In the genomic region with DNA sequence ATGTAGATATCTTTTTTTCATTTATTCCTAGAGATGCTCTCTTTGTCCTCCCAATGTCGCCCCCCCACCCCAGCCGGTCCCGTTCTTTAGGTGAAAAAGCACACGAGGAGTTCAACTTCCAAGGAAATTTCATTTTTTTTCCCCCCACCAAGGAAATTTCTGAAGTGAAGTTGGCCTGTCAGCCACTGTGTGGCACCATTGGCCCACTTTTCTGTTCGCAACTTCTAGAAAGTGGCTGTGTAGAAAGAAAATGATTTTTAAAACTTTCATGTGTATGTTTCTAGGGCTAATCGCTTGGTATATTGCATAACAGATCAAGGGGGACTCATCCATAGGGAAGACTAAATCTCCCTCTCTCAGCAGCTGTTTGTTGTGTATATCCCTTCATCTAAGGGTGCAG, we compare ENCODE assay signal across 11 mouse cellular contexts. TPM values are rescaled to one million over a fixed set of nuclear protein-coding genes. Genes with fewer than 3 reads are reported as not detected.
DNase-seq lines count a peak whose midpoint lies in the region; ATAC-seq and TF ChIP-seq lines count a peak whose summit lies in the region.
"Had no signal": no experiment of that assay in that cellular context is flagged by ENCODE, and none has a peak within 500 bp of the region (broad histone marks: within the 10 kb centered on the region; RNA-seq: fewer than 3 reads in every experiment).

No protein-coding gene starts in this region.

- 0 out of 2 replicates have a peak, but pooled peaks have one; percentile 59 for ATAC-seq in frontal cortex, adult (ENCODE audit: low TSS enrichment)
- ATAC-seq in liver, embryonic 12.5 days = no peak
- ATAC-seq: intestine, embryonic 16.5 days had no signal

- no peaks in the 10 kb centered on the region for H3K36me3 ChIP-seq in liver, adult 2 months (ENCODE audit: control insufficient read depth, insufficient read depth, low read length)
- no peaks in the 10 kb centered on the region for H3K36me3 ChIP-seq in liver, embryonic 12.5 days
- H3K36me3 ChIP-seq in MEL (ENCODE audit: control insufficient read depth in 1 of 2, insufficient read depth in 2 of 2, low read length in 2 of 2) = no peaks in the 10 kb centered on the region
- H3K36me3 ChIP-seq: heart, embryonic 15.5 days; lung, embryonic 15.5 days had no signal

- H3K9me3 ChIP-seq in liver, embryonic 12.5 days (replicated peaks) = no peaks in the 10 kb centered on the region
- no peaks in the 10 kb centered on the region for H3K9me3 ChIP-seq in MEL (replicated peaks; ENCODE audit: insufficient read depth, low read length)
- H3K9me3 ChIP-seq: heart, embryonic 15.5 days; lung, embryonic 15.5 days had no signal

- 69% methylated on average over 6 of the region's 6 CpGs for WGBS in liver, adult 2 months
- WGBS in liver, embryonic 12.5 days (ENCODE audit: insufficient replicate concordance) = 51% methylated on average over 6 of the region's 6 CpGs

- H3K4me3 ChIP-seq in liver, adult 2 months (ENCODE audit: insufficient read depth, low read depth, low read length) = no peak overlapping the region
- H3K4me3 ChIP-seq in liver, embryonic 12.5 days = no peak overlapping the region
- H3K4me3 ChIP-seq in MEL (ENCODE audit: control insufficient read depth in 1 of 2, insufficient read depth in 1 of 2, low read depth in 2 of 2, low read length in 2 of 2) = no peak overlapping the region
- H3K4me3 ChIP-seq: heart, embryonic 15.5 days; lung, embryonic 15.5 days had no signal

- H3K79me2 ChIP-seq in liver, adult 2 months (ENCODE audit: control insufficient read depth, insufficient read depth, low read length) = no peaks in the 10 kb centered on the region
- no peaks in the 10 kb centered on the region for H3K79me2 ChIP-seq in MEL (ENCODE audit: control insufficient read depth, insufficient read depth, low read length, poor library complexity)

- no peak overlapping the region for H3K9ac ChIP-seq in liver, adult 2 months (ENCODE audit: low read depth, low read length)
- no peak overlapping the region for H3K9ac ChIP-seq in liver, embryonic 12.5 days
- no peak overlapping the region for H3K9ac ChIP-seq in MEL (ENCODE audit: control insufficient read depth, low read depth, low read length, poor library complexity, severe bottlenecking)
- H3K9ac ChIP-seq: heart, embryonic 15.5 days; lung, embryonic 15.5 days had no signal

- no peak for DNase-seq in frontal cortex, postnatal 25 days (ENCODE audit: low spot score in 2 of 2)
- no peak for DNase-seq in liver, adult 2 months (ENCODE audit: extremely low read depth, low read depth, low spot score)
- peak; percentile 34 for DNase-seq in 416B (ENCODE audit: low read depth)
- peak; percentile 5 for DNase-seq in MEL (ENCODE audit: low read depth, low spot score)
- no peak for DNase-seq in urinary bladder, adult 18-20 months (ENCODE audit: low spot score in 2 of 2)
- DNase-seq in cerebellum, adult 9-10 months = no peak

- no peaks in the 10 kb centered on the region for H3K27me3 ChIP-seq in liver, adult 2 months (ENCODE audit: control insufficient read depth, insufficient read depth, low read length)
- peaks cover 6% of the 10 kb centered on the region; the same call in 1 of the 2 replicates for H3K27me3 ChIP-seq in liver, embryonic 12.5 days (replicated peaks)
- no peaks in the 10 kb centered on the region; a peak in 1 of 4 replicates for H3K27me3 ChIP-seq in MEL (ENCODE audit: control insufficient read depth in 1 of 2, insufficient read depth in 2 of 2, low read length in 2 of 2)
- H3K27me3 ChIP-seq: heart, embryonic 15.5 days; lung, embryonic 15.5 days had no signal

- TF ChIP-seq CTCF in liver, adult 2 months (IDR thresholded peaks at IDR 0.05; ENCODE audit: low read depth, low read length) = 0 out of 2 replicates have a peak, but pooled peaks have one; percentile 18
- TF ChIP-seq CTCF in MEL (IDR thresholded peaks at IDR 0.05 in 2 of 3, conservative IDR thresholded peaks at IDR 0.05 in 1 of 3; ENCODE audit: control insufficient read depth in 1 of 3, insufficient read depth in 1 of 3, low read depth in 2 of 3, low read length in 3 of 3, poor library complexity in 1 of 3, severe bottlenecking in 1 of 3) = peak in 2 of 3 experiments; percentile 26 to 43; a peak in 3 of 6 replicates

- peak; percentile 51 for TF ChIP-seq RAD21 in MEL (IDR thresholded peaks at IDR 0.05; ENCODE audit: low read depth, low read length)

- H3K4me1 ChIP-seq in liver, adult 2 months (ENCODE audit: control insufficient read depth, insufficient read depth, low read length) = no peaks in the 10 kb centered on the region
- no peaks in the 10 kb centered on the region for H3K4me1 ChIP-seq in liver, embryonic 12.5 days
- H3K4me1 ChIP-seq in MEL (ENCODE audit: control insufficient read depth in 1 of 2, insufficient read depth in 2 of 2, low read length in 2 of 2) = no peaks in the 10 kb centered on the region
- H3K4me1 ChIP-seq: heart, embryonic 15.5 days; lung, embryonic 15.5 days had no signal

- H3K4me2 ChIP-seq in liver, embryonic 12.5 days = no peak overlapping the region
- H3K4me2 ChIP-seq: heart, embryonic 15.5 days; lung, embryonic 15.5 days had no signal

- no peak overlapping the region for H3K27ac ChIP-seq in liver, adult 2 months (replicated peaks; ENCODE audit: insufficient read depth, low read depth, low read length)
- no peak overlapping the region for H3K27ac ChIP-seq in liver, embryonic 12.5 days
- H3K27ac ChIP-seq in MEL (ENCODE audit: control insufficient read depth, low read depth, low read length) = no peak overlapping the region
- H3K27ac ChIP-seq: heart, embryonic 15.5 days; lung, embryonic 15.5 days had no signal

- no peak for TF ChIP-seq POLR2A in liver, adult 2 months (IDR thresholded peaks at IDR 0.05; ENCODE audit: extremely low read depth, insufficient read depth, low read length)
- TF ChIP-seq POLR2A in MEL (IDR thresholded peaks at IDR 0.05; ENCODE audit: control insufficient read depth in 1 of 2, insufficient read depth in 1 of 2, low read depth in 1 of 2, low read length in 2 of 2, poor library complexity in 1 of 2) = no peak

- TF ChIP-seq EP300 in MEL (IDR thresholded peaks at IDR 0.05; ENCODE audit: low read depth in 1 of 2, low read length in 2 of 2) = no peak

TF ChIP-seq in MEL, 35 proteins besides CTCF, POLR2A, EP300 and RAD21:
- peak; percentile 32; the same call in 1 of the 2 replicates for TF ChIP-seq SMC3 (IDR thresholded peaks at IDR 0.05; ENCODE audit: low read depth, low read length)
- no peak for TF ChIP-seq USF2 (IDR thresholded peaks at IDR 0.05; ENCODE audit: borderline replicate concordance in 1 of 2, insufficient read depth in 1 of 2, low read depth in 1 of 2, low read length in 2 of 2)

RNA-seq across cellular contexts. Expression of gene Las1l, which starts 49.6 kb away (rescaled TPM):
- 23.0 and 23.4 TPM in 2 replicates for total RNA-seq in liver, adult 2 months (2014; rRNA removed)
- polyA plus RNA-seq in liver, adult 2 months (2012; rRNA removed) = 9.0 and 9.2 TPM in 2 replicates
- 52.8 and 52.9 TPM in 2 replicates for polyA plus RNA-seq in liver, embryonic 12.5 days (2016; fragmentation: Nextera tagmentation; extraction: Ambion mirVana)
- total RNA-seq in MEL (2012; rRNA removed) = 34.0 and 35.1 TPM in 2 replicates
- 10 to 100 TPM in 1 of 2 experiments, not detected in 1; 86.3 TPM for polyA plus RNA-seq in MEL (2012; ENCODE audit: insufficient read depth in 1 of 2, insufficient read length in 2 of 2, low read depth in 1 of 2, low replicate concordance in 2 of 2, missing spikeins in 1 of 2)

Comparison
In these comparisons a context has a peak if more than half of its experiments do, and no peak if none do; other contexts are left out.
1. DNase-seq: peak in 416B (single experiment) and MEL (single experiment); none in frontal cortex, postnatal 25 days (0 of 2), liver, adult 2 months (single experiment), urinary bladder, adult 18-20 months (0 of 2) and cerebellum, adult 9-10 months (single experiment).